ENCODE assay signal across 8 mouse cellular contexts in genomic region chr17:83706594-83707126, GRCm38 (mm10). TPM values are rescaled to one million over a fixed set of nuclear protein-coding genes. Genes with fewer than 3 reads are reported as not detected.
DNase-seq lines count a peak whose midpoint lies in the region; ATAC-seq lines count a peak whose summit lies in the region.

No protein-coding gene starts in this region.

- H3K4me2 ChIP-seq in heart, embryonic 12.5 days = peak overlapping the region; percentile 90
- H3K4me2 ChIP-seq in kidney, embryonic 14.5 days (replicated peaks; ENCODE audit: low read depth, low read length) = peak overlapping the region; percentile 94

- H3K36me3 ChIP-seq in embryonic facial prominence, embryonic 10.5 days (replicated peaks) = peaks cover 22% of the 10 kb centered on the region
- H3K36me3 ChIP-seq in heart, embryonic 12.5 days = peaks cover 25% of the 10 kb centered on the region
- H3K36me3 ChIP-seq in kidney, embryonic 14.5 days (ENCODE audit: control insufficient read depth, insufficient read depth, low read length) = peaks cover 6% of the 10 kb centered on the region; the same call in 1 of the 2 replicates

- peak overlapping the region; percentile 98 for H3K27ac ChIP-seq in embryonic facial prominence, embryonic 10.5 days (replicated peaks)
- peak overlapping the region; percentile 95 for H3K27ac ChIP-seq in heart, embryonic 12.5 days (ENCODE audit: poor library complexity, severe bottlenecking)
- H3K27ac ChIP-seq in kidney, embryonic 14.5 days (ENCODE audit: low read depth, low read length) = peak overlapping the region; percentile 94

- ATAC-seq in heart, embryonic 12.5 days (ENCODE audit: insufficient number of reproducible peaks, low FRiP score) = peak; percentile 79
- ATAC-seq in kidney, embryonic 14.5 days (ENCODE audit: low FRiP score, low TSS enrichment) = peak; percentile 70

- WGBS in embryonic facial prominence, embryonic 10.5 days = 1% methylated on average over 19 of the region's 19 CpGs
- under 1% methylated on average over 19 of the region's 19 CpGs for WGBS in heart, embryonic 12.5 days
- 1% methylated on average over 19 of the region's 19 CpGs for WGBS in kidney, embryonic 14.5 days

- H3K9me3 ChIP-seq in embryonic facial prominence, embryonic 10.5 days = no peaks in the 10 kb centered on the region
- H3K9me3 ChIP-seq in heart, embryonic 12.5 days (replicated peaks) = no peaks in the 10 kb centered on the region
- no peaks in the 10 kb centered on the region for H3K9me3 ChIP-seq in kidney, embryonic 14.5 days (ENCODE audit: control insufficient read depth, low read length)

- H3K9ac ChIP-seq in heart, embryonic 12.5 days = peak overlapping the region; percentile 94
- H3K9ac ChIP-seq in kidney, embryonic 14.5 days (ENCODE audit: low read depth, low read length) = peak overlapping the region; percentile 97

- H3K4me3 ChIP-seq in embryonic facial prominence, embryonic 10.5 days = peak overlapping the region; percentile 92
- peak overlapping the region; percentile 92 for H3K4me3 ChIP-seq in heart, embryonic 12.5 days
- peak overlapping the region; percentile 84 for H3K4me3 ChIP-seq in kidney, embryonic 14.5 days (ENCODE audit: low read length)

- peak; percentile 48 for DNase-seq in CD4-positive helper T cell, adult 2 months (ENCODE audit: low read depth, low spot score)
- peak; percentile 73 for DNase-seq in adrenal gland, adult 2 months
- peak; percentile 66 for DNase-seq in embryonic facial prominence, embryonic 10.5 days (ENCODE audit: low spot score)
- DNase-seq in lung, postnatal 10 days = peak; percentile 48
- peak; percentile 62 for DNase-seq in ovary, postnatal 36 days (ENCODE audit: low spot score)
- DNase-seq in urinary bladder, postnatal 14 days (ENCODE audit: low spot score) = peak; percentile 35

- peaks cover 23% of the 10 kb centered on the region for H3K4me1 ChIP-seq in embryonic facial prominence, embryonic 10.5 days
- H3K4me1 ChIP-seq in heart, embryonic 12.5 days (replicated peaks) = no peaks in the 10 kb centered on the region
- no peaks in the 10 kb centered on the region for H3K4me1 ChIP-seq in kidney, embryonic 14.5 days (ENCODE audit: control insufficient read depth, insufficient read depth, low read length)

- no peaks in the 10 kb centered on the region for H3K27me3 ChIP-seq in embryonic facial prominence, embryonic 10.5 days (replicated peaks; ENCODE audit: low read depth, poor library complexity, severe bottlenecking)
- no peaks in the 10 kb centered on the region for H3K27me3 ChIP-seq in heart, embryonic 12.5 days (replicated peaks)
- H3K27me3 ChIP-seq in kidney, embryonic 14.5 days (ENCODE audit: control insufficient read depth, insufficient read depth, low read length) = no peaks in the 10 kb centered on the region

RNA-seq across cellular contexts. Expression of gene Mta3, which starts 0.7 kb away (rescaled TPM):
- total RNA-seq in adrenal gland, adult 2 months (2021) = 10 to 100 TPM; 71.1 to 80.0 TPM
- 55.9 and 59.6 TPM in 2 replicates for polyA plus RNA-seq in adrenal gland, adult 2 months (2012; rRNA removed)
- polyA plus RNA-seq in embryonic facial prominence, embryonic 10.5 days (2016; fragmentation: Nextera tagmentation; extraction: Ambion mirVana) = 38.4 and 40.5 TPM in 2 replicates
- 42.8 and 47.7 TPM in 2 replicates for polyA plus RNA-seq in heart, embryonic 12.5 days (2016; fragmentation: Nextera tagmentation; extraction: Ambion mirVana)
- 38.6 and 42.6 TPM in 2 replicates for polyA plus RNA-seq in kidney, embryonic 14.5 days (2014; fragmentation: Nextera tagmentation; extraction: Ambion mirVana)

Comparison
In these comparisons a context has a peak if more than half of its experiments do, and no peak if none do; other contexts are left out.
1. Peak in every context shown above with its lines: DNase-seq, ATAC-seq, H3K4me3 ChIP-seq and H3K27ac ChIP-seq.